Mouse (Mus musculus) layer of hippocampus, adult 8-10 months (tissue): ENCODE measurements around the gene Pld1. TPM values are rescaled to one million over a fixed set of nuclear protein-coding genes. Genes with fewer than 3 reads are reported as not detected.
A peak's percentile ranks its signal among the peaks of the same experiment; 100 is the strongest.
"Not testable (repeated sequence)": the region's sequence is repeated elsewhere in the genome, so short reads cannot be mapped to it uniquely, and the experiment has no call there.

ENCODE experiments used
- DNase-seq, 2 experiments: peaks; one replicate each; pipeline ENCODE4 v3.0.0; 2022; ENCODE audit warnings: low spot score in 2 of 2
- total RNA-seq, 4 experiments: library from RNA; stranded (reverse); gene quantifications; 2 replicates each; pipeline ENCODE4 v1.2.4; 2022

The Pld1 gene
- total RNA-seq, 4 experiments from 2014 or later: 7.9 to 13.7 (median 11.4) TPM

GRCm38 (mm10) chr3:27941634-27942033 lies 3.1 kb downstream of the Pld1 start:
- no peak for DNase-seq

- DNase-seq: no peak
These were observed 4.5 kb downstream of the Pld1 start for GRCm38 (mm10) chr3:27942991-27943390.

- DNase-seq: not testable (repeated sequence)
These were observed 6.9 kb downstream of the Pld1 start for GRCm38 (mm10) chr3:27945397-27945796.

DNA sequence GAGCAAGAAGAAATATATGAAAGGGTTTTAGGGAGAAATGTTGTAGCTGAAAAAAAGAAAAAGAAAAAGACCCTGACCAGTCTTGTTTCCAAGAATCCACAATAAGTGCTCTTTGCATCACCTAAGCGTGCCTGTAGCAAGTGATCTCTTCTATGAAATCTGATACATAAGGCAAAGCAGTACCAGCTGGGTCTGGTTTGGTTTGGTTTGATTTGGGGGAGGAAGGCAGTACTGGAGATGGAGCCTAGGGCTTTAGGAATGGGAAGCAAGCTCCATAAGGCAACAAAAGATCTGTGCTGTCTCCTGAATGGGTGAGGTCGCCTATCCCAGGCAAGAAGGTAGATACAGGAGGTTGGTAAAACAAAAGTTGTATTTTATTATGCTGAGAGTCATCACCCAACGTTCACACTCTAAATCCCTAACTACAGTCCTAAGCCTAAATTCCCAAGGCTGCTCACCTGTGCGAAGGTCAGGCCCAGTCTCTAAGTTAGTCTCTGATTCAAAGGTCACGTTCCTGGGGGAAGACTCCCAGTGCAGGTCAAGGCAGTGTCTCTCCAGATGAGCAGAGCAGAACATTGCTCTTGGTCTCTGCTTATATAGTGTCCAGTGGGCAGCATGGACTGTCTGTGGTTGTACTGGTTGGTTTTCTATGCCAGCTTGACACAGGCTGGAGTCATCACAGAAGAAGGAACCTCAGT lies 10.8 kb downstream of the Pld1 start:
- no peak for DNase-seq

GRCm38 (mm10) chr3:27949873-27950250 lies 11.4 kb downstream of the Pld1 start:
- no peak for DNase-seq

DNA sequence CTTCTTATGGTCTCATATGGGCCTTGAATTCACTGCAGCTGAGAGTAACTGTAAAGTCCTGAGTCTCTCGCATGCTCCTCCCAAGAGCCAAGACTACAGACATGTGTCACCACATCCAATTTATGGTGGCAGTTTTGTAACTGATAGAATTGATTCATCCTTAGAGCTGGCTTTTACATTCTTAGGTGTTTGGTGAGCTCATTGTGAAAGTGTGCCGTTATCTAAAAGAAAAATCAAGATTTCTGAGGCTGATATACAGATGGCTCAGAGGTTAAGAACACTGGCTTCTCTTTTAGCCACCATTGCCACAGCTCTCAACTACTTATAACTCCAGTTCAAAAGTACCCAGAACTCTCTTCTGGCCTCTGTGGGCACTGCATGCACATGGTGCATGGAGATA lies 12.2 kb downstream of the Pld1 start:
- DNase-seq: no peak

DNA sequence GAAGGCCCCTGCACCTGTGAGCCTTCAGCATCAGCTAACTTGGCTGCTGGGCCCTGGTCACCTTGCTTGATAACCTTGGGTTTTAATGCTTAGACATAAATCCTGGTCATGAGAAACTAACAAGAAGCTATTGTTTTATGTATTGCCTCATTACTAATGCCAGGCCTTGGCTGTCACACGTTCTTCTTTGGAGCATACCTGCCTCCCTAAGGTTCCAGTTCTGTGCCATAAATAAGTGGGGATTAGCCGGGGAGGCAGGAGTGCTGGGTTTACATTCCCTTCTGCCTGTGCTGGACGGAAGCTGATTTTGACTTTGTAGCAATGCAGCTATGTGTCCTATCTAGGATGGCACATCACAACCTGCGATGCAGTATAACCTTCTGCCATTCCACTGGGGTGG lies 13.2 kb downstream of the Pld1 start:
- DNase-seq: no peak

- DNase-seq: no peak
These were observed 17.5 kb downstream of the Pld1 start for GRCm38 (mm10) chr3:27956006-27956405.

DNA sequence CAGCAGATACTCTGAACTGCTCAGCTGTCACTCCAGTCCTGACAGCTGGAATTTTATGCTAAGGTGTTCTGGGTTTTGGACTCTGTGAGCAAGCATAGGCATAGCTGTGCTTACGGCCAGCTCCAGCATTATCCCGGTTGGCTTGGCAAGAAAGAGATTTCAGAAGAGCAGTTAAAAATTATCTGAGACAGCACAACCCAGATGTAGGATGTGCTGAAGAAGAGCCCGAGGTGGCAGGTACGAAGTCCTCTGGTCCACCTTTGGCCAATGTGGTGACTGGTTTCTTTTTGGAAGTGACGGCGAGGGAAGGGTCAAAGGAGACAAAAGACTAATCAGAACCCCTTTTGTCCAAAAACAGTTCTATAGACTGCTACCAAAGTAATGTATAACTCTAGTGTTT lies 20.7 kb downstream of the Pld1 start:
- DNase-seq: no peak

DNA sequence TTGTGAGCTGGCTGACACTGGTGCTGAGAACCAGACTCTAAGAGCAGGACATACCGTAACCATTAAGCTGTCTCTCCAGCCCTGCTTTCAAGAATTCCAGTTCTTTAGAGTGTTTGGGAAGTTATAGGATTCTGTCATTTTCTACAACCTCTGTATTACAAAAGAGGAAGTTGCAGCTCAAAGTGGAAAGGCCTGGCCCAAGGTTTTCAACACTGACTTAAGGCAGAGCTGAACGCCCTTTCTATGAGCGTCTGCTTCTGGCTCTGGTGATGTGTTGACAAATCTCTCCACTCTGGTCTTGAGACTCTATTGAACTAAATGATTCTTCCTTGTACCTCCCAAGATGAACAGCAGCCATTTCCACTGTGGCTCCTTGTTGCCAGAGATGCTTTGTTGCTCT lies 22.7 kb downstream of the Pld1 start:
- DNase-seq: no peak

GRCm38 (mm10) chr3:27963795-27964201 lies 25.3 kb downstream of the Pld1 start:
- DNase-seq: no peak

GRCm38 (mm10) chr3:27968671-27969070 lies 30.2 kb downstream of the Pld1 start:
- DNase-seq: peak; percentile 17 to 44

GRCm38 (mm10) chr3:27973936-27974335 lies 35.4 kb downstream of the Pld1 start:
- DNase-seq: no peak

GRCm38 (mm10) chr3:27974981-27975380 lies 36.5 kb downstream of the Pld1 start:
- DNase-seq: no peak

DNA sequence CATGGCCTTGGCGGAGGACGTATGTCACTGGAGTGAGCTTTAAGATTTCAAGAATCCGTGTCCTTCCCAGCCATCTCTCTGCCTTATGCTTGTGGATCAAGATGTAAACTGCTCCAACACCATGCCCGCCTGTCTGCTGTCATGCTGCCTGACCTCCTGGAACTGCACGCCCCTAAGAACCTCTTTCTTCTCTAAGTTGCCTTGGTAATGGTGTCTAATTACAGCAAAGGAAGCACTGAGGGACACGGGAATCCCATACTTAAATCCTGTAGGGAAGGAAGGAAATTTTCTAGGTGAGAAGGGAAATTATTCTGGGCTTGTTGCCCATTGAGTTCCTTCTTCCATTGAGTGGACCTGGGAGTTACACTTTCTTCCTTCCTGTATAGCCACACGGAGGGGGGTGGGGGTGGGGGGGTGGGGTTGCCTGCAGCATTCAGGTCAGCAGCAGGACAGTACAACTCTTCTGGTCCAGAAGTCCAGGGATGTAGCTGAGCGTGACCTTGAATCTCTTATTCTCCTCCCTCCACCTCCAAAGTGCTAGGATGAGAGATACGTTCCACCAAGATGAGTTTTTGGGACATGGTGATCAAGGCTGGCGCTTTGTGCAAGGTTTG lies 38.5 kb downstream of the Pld1 start:
- no peak for DNase-seq

DNA sequence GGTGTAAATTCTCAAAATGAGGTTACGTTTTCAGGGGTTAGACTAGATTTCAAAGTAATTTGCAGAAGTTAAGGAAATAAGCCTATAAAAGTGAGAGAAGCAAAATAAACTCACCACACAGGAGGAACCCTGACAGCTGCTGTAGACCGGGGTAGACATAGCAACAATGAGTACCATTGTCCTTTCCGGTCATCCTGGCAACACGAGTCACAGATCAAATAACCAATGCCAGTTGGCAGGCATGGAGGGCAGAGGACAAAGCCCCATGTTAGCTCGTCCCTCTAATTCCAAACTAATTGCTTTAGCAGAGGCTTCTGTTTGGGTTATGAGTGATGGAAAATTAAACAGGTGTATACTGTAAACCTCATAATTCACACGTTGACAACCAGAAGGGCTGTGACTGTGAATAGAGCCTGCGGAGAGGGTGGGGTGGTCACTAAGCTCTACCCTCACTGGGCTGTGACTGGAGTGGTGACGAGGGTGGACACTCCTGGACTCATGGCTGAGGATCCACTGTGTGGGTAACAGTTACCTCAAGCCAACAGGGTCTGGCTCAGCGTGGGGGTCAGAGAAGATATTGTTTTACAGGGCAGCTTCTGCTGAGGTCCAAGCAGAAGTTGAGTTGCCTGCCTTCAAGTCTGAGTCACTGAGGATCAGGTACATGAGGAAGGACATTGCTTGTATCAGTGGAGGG lies 39.7 kb downstream of the Pld1 start:
- peak; percentile 13 to 25 for DNase-seq

DNA sequence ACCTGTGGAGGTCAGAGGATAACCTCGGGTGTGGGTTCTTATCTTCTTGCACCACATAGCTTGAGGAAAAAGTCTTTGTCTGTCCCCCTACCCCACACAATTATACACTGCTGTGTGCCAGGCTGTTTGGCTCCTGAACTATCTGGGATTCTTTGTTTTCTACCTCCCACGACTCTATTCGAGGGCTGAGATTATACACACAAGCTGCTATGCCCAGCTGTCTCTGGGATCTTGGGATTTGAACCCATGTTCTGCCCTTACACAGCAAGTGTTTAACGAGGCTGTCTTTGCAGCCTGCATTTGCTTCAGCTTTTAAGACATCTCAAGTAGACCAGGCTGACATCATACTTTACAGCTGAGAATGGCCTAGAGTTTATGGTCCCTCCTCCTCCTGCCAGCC lies 43.1 kb downstream of the Pld1 start:
- peak; percentile 43 to 44 for DNase-seq

DNA sequence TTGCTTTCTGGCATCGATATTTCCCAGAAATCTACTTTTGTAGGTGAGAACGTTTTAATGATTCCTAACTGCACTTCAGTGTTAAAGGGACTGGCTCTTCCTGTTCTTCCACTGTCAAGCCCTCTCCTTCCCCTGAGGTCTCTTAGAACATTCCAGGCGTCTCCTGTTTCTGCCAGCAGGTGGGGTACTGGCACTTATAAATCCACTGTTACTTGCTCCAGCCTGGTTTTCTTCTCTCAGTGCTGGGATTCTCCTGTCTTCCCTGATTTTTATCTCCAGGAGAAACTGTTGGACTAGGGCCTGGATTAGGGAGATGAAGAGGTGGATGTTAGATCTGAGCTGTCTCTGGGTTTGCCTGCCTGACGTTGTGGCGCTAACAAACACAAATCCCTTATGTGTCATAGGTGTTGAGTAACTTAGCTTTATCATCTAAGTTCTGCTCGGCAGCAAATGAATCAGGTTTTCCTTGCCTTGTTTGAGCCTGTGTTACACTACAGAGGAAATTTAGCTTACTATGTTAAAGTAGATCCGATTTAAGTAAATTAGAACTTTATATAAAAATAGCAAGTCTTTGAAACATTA lies 44.0 kb downstream of the Pld1 start:
- peak; percentile 64 to 83 for DNase-seq

GRCm38 (mm10) chr3:27983274-27983673 lies 44.8 kb downstream of the Pld1 start:
- DNase-seq: no peak

DNA sequence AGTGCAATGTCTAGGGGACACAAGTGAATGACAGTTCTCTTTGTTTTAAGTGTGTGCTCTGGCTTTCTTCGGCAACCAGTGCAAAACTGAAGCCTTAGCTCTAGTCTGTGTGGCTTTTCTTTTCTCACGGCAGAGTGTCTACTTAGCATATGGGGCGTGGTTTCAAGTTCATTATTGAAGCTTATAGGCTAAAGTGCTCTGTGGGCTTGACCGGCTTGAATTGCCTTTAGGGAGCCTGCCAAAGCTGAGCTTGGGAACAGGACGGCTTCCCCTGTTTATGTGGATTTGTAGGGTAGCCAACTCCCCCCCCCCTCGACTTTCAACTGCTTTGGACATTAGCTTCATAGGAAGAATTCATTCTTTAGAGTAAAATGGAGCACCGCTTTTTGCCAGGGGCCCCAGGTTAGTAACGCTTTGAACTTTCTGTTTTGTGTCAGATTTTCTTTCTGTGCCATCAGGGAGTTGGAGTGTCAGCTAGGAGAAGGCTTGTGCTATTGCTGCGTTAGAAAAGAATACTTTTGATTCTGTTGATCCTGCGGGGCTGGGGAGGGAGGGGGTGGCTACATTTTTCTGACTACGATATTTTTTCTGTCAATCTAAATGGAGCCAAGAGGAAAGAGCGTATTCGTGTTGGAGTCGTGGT lies 45.6 kb downstream of the Pld1 start:
- peak; percentile 14 to 41 for DNase-seq

GRCm38 (mm10) chr3:27984620-27985019 lies 46.1 kb downstream of the Pld1 start:
- no peak for DNase-seq

DNA sequence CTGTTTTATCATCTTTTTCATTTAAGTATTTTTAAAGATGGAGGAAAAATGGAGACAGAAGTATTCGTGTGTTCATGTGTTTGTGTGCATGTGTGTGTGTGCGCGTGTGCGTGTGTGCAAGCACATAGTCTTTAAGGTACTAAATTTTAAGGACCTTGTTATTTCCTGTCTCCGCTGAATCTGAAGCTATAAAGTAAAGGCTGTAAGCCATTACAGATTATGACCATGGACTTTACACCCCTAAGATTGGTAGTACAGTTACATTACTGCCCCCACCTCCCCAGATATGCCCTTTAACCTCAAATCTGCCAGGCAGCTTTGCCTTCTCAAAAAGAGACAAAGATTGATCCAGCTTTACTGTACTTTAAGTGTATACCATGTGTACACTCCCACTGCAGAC lies 46.8 kb downstream of the Pld1 start:
- DNase-seq: no peak
